Mouse (Mus musculus) lung, embryonic 16.5 days (tissue): ENCODE data around the gene 4931409K22Rik. TPM values are rescaled to one million over a fixed set of nuclear protein-coding genes. Genes with fewer than 3 reads are reported as not detected.
A peak's percentile ranks its signal among the peaks of the same experiment; 100 is the strongest.

Experiments
- ATAC-seq: fragments of 200-750 bp; cut with Nextera tagmentation; 2 replicates; pipeline ENCODE4 v1.8.0; 2017; ENCODE audit warnings: low read depth, mild to moderate bottlenecking, moderate library complexity
- H3K27ac ChIP-seq: fragments of 300-500 bp; sonication (generic); 2 replicates; pipeline ENCODE4 v1.5.1; 2014; ENCODE audit warnings: mild to moderate bottlenecking, control low read depth, low read length
- H3K27me3 ChIP-seq: fragments of 300-500 bp; sonication (generic); 2 replicates; pipeline ENCODE4 v1.6.1; 2014; ENCODE audit warnings: low read depth, low read length, mixed read lengths; ENCODE audit not compliant: control insufficient read depth, insufficient read depth
- H3K36me3 ChIP-seq: fragments of 300-500 bp; sonication (generic); 2 replicates; pipeline ENCODE4 v1.6.1; 2014; ENCODE audit warnings: low read length; ENCODE audit not compliant: control insufficient read depth, insufficient read depth
- H3K4me1 ChIP-seq: fragments of 300-500 bp; sonication (generic); replicated peaks from 2 replicates; pipeline ENCODE4 v1.6.1; 2014; ENCODE audit warnings: low read length, mixed read lengths; ENCODE audit not compliant: control insufficient read depth, insufficient read depth
- H3K4me2 ChIP-seq: fragments of 300-500 bp; sonication (generic); 2 replicates; pipeline ENCODE4 v1.6.1; 2014; ENCODE audit warnings: low read depth, low read length, control low read depth
- H3K4me3 ChIP-seq: fragments of 300-500 bp; sonication (generic); 2 replicates; pipeline ENCODE4 v1.5.1; 2014; ENCODE audit warnings: mild to moderate bottlenecking, low read length, control low read depth
- H3K9ac ChIP-seq: fragments of 300-500 bp; sonication (generic); 2 replicates; pipeline ENCODE4 v1.6.1; 2014; ENCODE audit warnings: low read length, control low read depth
- H3K9me3 ChIP-seq: fragments of 300-500 bp; sonication (generic); 2 replicates; pipeline ENCODE4 v1.6.1; 2016; ENCODE audit warnings: low read length; ENCODE audit not compliant: control insufficient read depth
- WGBS: fragments of 180-500 bp; shearing (Covaris S2); extraction: QIAGEN DNeasy Blood & Tissue Kit; methylation state at CpG from one replicate; pipeline ENCODE4 v1.1.7; 2014; 5-methylcytosine and 5-hydroxymethylcytosine counted together
- polyA plus RNA-seq: library from polyadenylated mRNA; unstranded; fragments of >200 nt; fragmentation: Nextera tagmentation; extraction: Ambion mirVana; gene quantifications from 2 replicates; pipeline ENCODE4 v1.2.1, GENCODE M21; 2015

Gene 4931409K22Rik
- polyA plus RNA-seq, 1 experiment from 2014 or later: not detected

DNA sequence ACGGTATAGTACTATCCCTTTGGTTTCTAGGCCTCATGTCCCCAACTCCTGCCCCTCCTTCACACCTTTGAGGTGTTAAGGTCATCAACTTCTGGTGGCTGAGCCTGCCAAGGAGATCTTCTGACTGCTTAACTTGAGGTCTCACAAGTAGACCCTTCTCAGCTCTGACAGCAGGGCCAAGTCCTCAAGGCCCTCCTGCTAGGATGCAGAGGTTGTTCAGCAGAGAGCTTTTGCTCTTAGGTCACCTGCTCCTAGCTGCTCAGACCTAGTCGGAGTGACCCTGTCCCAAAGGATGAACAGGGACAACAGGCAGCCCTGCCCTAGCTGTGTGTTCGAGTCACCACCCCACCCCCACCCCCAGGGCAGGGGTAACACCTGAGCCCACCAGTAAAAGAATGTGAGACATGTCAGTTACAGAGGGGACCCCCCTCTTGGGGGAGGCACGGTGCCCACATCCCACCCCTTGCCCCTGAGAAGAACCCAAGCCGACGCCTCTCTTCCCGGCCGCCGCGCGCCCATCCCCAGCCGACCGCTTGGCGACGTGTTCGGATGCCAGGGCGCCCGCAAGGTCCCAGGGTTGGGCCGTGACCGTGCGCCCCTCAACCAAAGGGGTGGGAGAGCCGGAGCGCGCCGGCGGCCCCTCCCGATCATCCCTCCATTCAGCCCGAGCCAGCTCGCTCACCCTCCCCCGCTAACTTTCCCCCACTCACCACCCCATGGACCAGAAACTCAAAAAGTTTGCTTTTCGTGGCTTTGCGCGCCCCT, 44.6 kb upstream of the 4931409K22Rik start:
- no peaks in the 10 kb centered on the region for H3K9me3 ChIP-seq
- peak overlapping the region; percentile 90 for H3K9ac ChIP-seq
- H3K27me3 ChIP-seq: no peaks in the 10 kb centered on the region
- peaks cover 56% of the 10 kb centered on the region for H3K4me1 ChIP-seq
- H3K4me3 ChIP-seq: peak overlapping the region; percentile 70
- ATAC-seq: peak; percentile 11; the same call in 1 of the 2 replicates
- H3K27ac ChIP-seq: peak overlapping the region; percentile 100
- 1% methylated on average over 33 of the region's 33 CpGs for WGBS
- H3K36me3 ChIP-seq: no peaks in the 10 kb centered on the region
- peak overlapping the region; percentile 85 for H3K4me2 ChIP-seq

DNA sequence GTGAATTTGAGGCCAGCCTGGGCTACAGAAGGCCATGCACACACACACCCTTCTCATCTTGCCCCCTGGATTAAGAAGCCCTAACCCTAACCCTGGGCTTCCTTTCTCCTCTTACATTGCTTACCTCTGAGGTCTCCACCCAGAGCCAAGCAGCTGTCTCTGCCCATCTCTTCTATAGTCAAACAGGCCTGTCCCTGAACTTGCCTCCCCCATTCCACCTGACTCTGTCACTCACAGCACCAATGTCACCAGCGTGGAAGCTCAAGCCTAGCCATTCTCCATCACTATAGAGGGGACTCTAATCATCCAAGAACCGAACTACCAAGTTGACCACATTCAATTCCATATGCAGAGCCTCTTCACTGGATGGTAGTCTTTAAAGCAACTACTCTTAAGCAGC, 43.6 kb upstream of the 4931409K22Rik start:
- no peaks in the 10 kb centered on the region for H3K9me3 ChIP-seq
- H3K4me1 ChIP-seq: peaks cover 46% of the 10 kb centered on the region
- no peak overlapping the region; the same call in 1 of the 2 replicates for H3K9ac ChIP-seq
- H3K27me3 ChIP-seq: no peaks in the 10 kb centered on the region
- no peak for ATAC-seq
- peaks cover 4% of the 10 kb centered on the region; the same call in 1 of the 2 replicates for H3K36me3 ChIP-seq
- 78% methylated on average over 2 of the region's 2 CpGs for WGBS
- no peak overlapping the region for H3K27ac ChIP-seq
- H3K4me2 ChIP-seq: no peak overlapping the region; the same call in 1 of the 2 replicates
- no peak overlapping the region; the same call in 1 of the 2 replicates for H3K4me3 ChIP-seq

- H3K4me2 ChIP-seq: peak overlapping the region; percentile 98
- H3K27ac ChIP-seq: no peak overlapping the region
- H3K36me3 ChIP-seq: peaks cover 8% of the 10 kb centered on the region
- H3K9me3 ChIP-seq: no peaks in the 10 kb centered on the region
- no peaks in the 10 kb centered on the region for H3K27me3 ChIP-seq
- peak overlapping the region; percentile 55 for H3K4me3 ChIP-seq
- ATAC-seq: no peak
- 20% methylated on average over 8 of the region's 8 CpGs for WGBS
- peaks cover 44% of the 10 kb centered on the region for H3K4me1 ChIP-seq
- peak overlapping the region; percentile 65 for H3K9ac ChIP-seq
Observed at GRCm38 (mm10) chr5:24599137-24599536, 42.5 kb upstream of the 4931409K22Rik start.

DNA sequence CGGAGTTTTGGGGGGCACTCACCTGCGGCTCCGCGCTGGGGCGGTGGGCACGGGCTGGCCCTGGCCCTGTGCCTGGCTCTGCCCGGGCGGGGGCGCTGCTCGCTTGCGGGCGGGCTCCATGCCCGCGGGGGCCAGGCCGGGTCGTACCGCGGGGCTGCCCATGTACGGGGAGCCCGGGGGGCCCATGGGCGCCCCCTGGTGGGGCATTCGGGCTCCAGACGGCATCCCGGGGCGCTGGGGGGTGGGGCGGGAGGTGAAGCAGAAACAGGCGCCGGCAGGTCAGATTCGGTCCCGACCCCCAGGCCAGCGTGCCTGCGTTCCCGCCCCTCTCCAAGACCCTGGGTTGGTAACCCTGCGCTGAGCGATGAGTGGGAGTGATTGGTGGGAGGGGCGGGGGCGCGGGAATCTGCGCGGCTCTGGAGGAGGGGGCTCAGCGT, 42.0 kb upstream of the 4931409K22Rik start:
- H3K36me3 ChIP-seq: peaks cover 13% of the 10 kb centered on the region
- peak overlapping the region; percentile 98 for H3K4me2 ChIP-seq
- H3K9ac ChIP-seq: peak overlapping the region; percentile 65
- no peaks in the 10 kb centered on the region for H3K9me3 ChIP-seq
- H3K27me3 ChIP-seq: no peaks in the 10 kb centered on the region
- under 1% methylated on average over 39 of the region's 41 CpGs for WGBS
- peak overlapping the region; percentile 55 for H3K4me3 ChIP-seq
- peaks cover 38% of the 10 kb centered on the region for H3K4me1 ChIP-seq
- no peak overlapping the region for H3K27ac ChIP-seq
- ATAC-seq: no peak; the same call in 1 of the 2 replicates

DNA sequence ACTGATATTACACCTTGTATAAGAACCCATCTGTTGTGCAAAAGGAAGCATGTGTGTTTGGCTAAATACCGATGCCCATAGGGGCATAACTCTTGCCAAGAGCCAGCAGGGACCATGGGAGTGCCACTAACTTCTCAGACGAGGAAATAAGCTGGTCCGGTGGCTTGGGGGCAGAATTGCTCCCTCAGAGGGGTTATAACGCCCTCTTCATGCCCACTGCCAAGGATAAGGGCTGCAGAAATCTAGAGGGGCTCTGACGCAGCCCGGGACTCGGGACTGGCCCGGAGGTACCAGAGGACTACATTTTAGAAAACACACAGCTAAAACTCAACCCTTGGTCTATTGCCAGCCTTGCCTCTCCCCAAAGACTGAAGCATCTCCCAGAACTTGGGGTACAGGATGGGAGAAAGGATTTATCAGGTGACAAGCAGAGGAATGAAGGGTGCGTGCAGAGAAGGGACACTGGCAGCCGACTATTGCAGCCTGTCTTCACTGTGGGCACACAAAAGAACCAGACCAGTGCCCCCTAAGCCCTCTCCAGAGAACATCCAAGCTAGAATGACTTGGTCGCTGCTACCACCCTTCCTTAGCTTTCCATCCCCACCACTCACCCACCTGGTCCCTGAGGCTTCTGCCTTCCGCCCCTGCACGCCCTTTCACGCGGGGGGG, 41.4 kb upstream of the 4931409K22Rik start:
- 24% methylated on average over 15 of the region's 15 CpGs for WGBS
- Histone ChIP-seq H3K9ac (peak overlapping the region; percentile 65), H3K9me3 (no peaks in the 10 kb centered on the region), H3K4me3 (peak overlapping the region; percentile 55), H3K27ac (no peak overlapping the region), H3K4me1 (peaks cover 33% of the 10 kb centered on the region), H3K4me2 (peak overlapping the region; percentile 98), H3K36me3 (peaks cover 14% of the 10 kb centered on the region), H3K27me3 (no peaks in the 10 kb centered on the region)
- no peak for ATAC-seq

DNA sequence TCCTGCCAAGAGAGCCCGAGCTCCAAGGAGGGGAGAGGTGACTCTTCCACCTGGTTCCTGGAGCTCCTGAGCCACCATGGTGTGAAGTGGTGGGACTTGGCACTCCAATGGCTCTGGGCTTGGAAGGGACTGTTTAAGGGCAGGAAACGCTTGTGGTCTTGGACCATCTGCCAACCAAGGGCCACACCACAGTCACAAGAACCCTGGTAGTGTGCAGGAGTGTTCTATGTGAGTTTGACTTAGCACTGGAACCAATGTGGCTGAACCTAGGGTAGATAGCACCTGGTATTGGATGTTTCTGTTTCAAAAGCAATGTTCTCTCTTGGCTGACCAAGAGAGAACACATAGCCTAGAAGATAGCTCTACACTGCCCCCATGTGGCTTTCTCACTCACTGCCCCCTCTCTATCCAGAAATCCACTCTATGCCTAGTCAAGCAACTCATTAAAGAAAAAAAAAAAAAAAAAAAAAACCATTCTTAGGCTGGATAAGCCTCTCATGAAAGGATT, 40.7 kb upstream of the 4931409K22Rik start:
- H3K27ac ChIP-seq: no peak overlapping the region
- H3K27me3 ChIP-seq: no peaks in the 10 kb centered on the region
- no peaks in the 10 kb centered on the region for H3K9me3 ChIP-seq
- peaks cover 20% of the 10 kb centered on the region for H3K36me3 ChIP-seq
- WGBS: 47% methylated on average over 2 of the region's 2 CpGs
- no peak overlapping the region for H3K4me2 ChIP-seq
- no peak for ATAC-seq
- no peak overlapping the region for H3K4me3 ChIP-seq
- peaks cover 33% of the 10 kb centered on the region for H3K4me1 ChIP-seq
- H3K9ac ChIP-seq: no peak overlapping the region

GRCm38 (mm10) chr5:24596519-24597171, 40.0 kb upstream of the 4931409K22Rik start:
- H3K27ac ChIP-seq: no peak overlapping the region

GRCm38 (mm10) chr5:24595786-24596380, 39.3 kb upstream of the 4931409K22Rik start:
- Histone ChIP-seq H3K4me3 (no peak overlapping the region), H3K36me3 (peaks cover 26% of the 10 kb centered on the region), H3K4me2 (no peak overlapping the region), H3K4me1 (peaks cover 37% of the 10 kb centered on the region), H3K9me3 (no peaks in the 10 kb centered on the region), H3K27me3 (no peaks in the 10 kb centered on the region), H3K27ac (no peak overlapping the region), H3K9ac (no peak overlapping the region)
- no peak for ATAC-seq
- whole genome bisulfite sequencing: 78% methylated on average over 14 of the region's 14 CpGs

More at GRCm38 (mm10) chr5:24596519-24597171, 40.0 kb upstream of the 4931409K22Rik start:
- Histone ChIP-seq H3K9ac (no peak overlapping the region), H3K4me1 (peaks cover 38% of the 10 kb centered on the region), H3K4me2 (no peak overlapping the region), H3K9me3 (no peaks in the 10 kb centered on the region), H3K27me3 (no peaks in the 10 kb centered on the region), H3K4me3 (no peak overlapping the region), H3K36me3 (peaks cover 23% of the 10 kb centered on the region)
- no peak for ATAC-seq
- 37% methylated on average over 11 of the region's 11 CpGs for WGBS
